8 mouse cellular contexts compared by ENCODE assay signal in genomic region chr14:101607631-101608518, GRCm38 (mm10). TPM values are rescaled to one million over a fixed set of nuclear protein-coding genes. Genes with fewer than 3 reads are reported as not detected.
A peak's percentile ranks its signal among the peaks of the same experiment; 100 is the strongest.
DNase-seq lines count a peak whose midpoint lies in the region; ATAC-seq and TF ChIP-seq lines count a peak whose summit lies in the region.

No protein-coding gene starts in this region.

- H3K4me1 ChIP-seq in embryonic facial prominence, embryonic 12.5 days: 0 out of 2 replicates have a peak, but pooled peaks cover 6% of the 10 kb centered on the region
- H3K4me1 ChIP-seq in kidney, embryonic 15.5 days: peaks cover 15% of the 10 kb centered on the region
- H3K4me1 ChIP-seq in liver, postnatal 0 days (ENCODE audit: insufficient read depth): peaks cover 5% of the 10 kb centered on the region; the same call in 1 of the 2 replicates
- peaks cover 8% of the 10 kb centered on the region for H3K4me1 ChIP-seq in neural tube, embryonic 15.5 days

- peak; percentile 40 for ATAC-seq in CD4-positive, CD25-positive, alpha-beta regulatory T cell, adult 4 months
- ATAC-seq in embryonic facial prominence, embryonic 12.5 days (ENCODE audit: insufficient number of reproducible peaks, insufficient read depth, low FRiP score, low TSS enrichment): peak; percentile 47; the same call in 1 of the 2 replicates
- peak; percentile 57 for ATAC-seq in kidney, embryonic 15.5 days (replicated peaks; ENCODE audit: low FRiP score)
- ATAC-seq in liver, postnatal 0 days: peak; percentile 37
- peak; percentile 72 for ATAC-seq in neural tube, embryonic 15.5 days (ENCODE audit: low FRiP score)

- no peak for TF ChIP-seq EP300 in liver, postnatal 0 days (IDR thresholded peaks at IDR 0.05; ENCODE audit: low read depth)

- H3K4me3 ChIP-seq in embryonic facial prominence, embryonic 12.5 days: peak overlapping the region; percentile 75
- H3K4me3 ChIP-seq in kidney, embryonic 15.5 days (replicated peaks): peak overlapping the region; percentile 82
- H3K4me3 ChIP-seq in liver, postnatal 0 days (ENCODE audit: low read depth, low read length): peak overlapping the region; percentile 69
- peak overlapping the region; percentile 69 for H3K4me3 ChIP-seq in neural tube, embryonic 15.5 days (replicated peaks)

- peak overlapping the region; percentile 72 for H3K9ac ChIP-seq in embryonic facial prominence, embryonic 12.5 days
- H3K9ac ChIP-seq in kidney, embryonic 15.5 days: peak overlapping the region; percentile 74
- peak overlapping the region; percentile 61 for H3K9ac ChIP-seq in liver, postnatal 0 days (replicated peaks)
- H3K9ac ChIP-seq in neural tube, embryonic 15.5 days (replicated peaks): peak overlapping the region; percentile 74

- no peaks in the 10 kb centered on the region for H3K36me3 ChIP-seq in embryonic facial prominence, embryonic 12.5 days
- H3K36me3 ChIP-seq in kidney, embryonic 15.5 days: no peaks in the 10 kb centered on the region
- no peaks in the 10 kb centered on the region for H3K36me3 ChIP-seq in liver, postnatal 0 days (replicated peaks; ENCODE audit: insufficient read depth, low read length)
- H3K36me3 ChIP-seq in neural tube, embryonic 15.5 days: no peaks in the 10 kb centered on the region

- H3K27ac ChIP-seq in embryonic facial prominence, embryonic 12.5 days: no peak overlapping the region
- peak overlapping the region; percentile 90 for H3K27ac ChIP-seq in kidney, embryonic 15.5 days
- no peak overlapping the region for H3K27ac ChIP-seq in liver, postnatal 0 days (ENCODE audit: low read depth)
- peak overlapping the region; percentile 73; the same call in 1 of the 2 replicates for H3K27ac ChIP-seq in neural tube, embryonic 15.5 days (replicated peaks)

- no peak for TF ChIP-seq CTCF in liver, postnatal 0 days (IDR thresholded peaks at IDR 0.05; ENCODE audit: low read depth)

- peak overlapping the region; percentile 99 for H3K4me2 ChIP-seq in embryonic facial prominence, embryonic 12.5 days (replicated peaks)
- H3K4me2 ChIP-seq in kidney, embryonic 15.5 days: peak overlapping the region; percentile 99
- H3K4me2 ChIP-seq in liver, postnatal 0 days (ENCODE audit: low read depth, low read length): peak overlapping the region; percentile 84
- peak overlapping the region; percentile 91 for H3K4me2 ChIP-seq in neural tube, embryonic 15.5 days

- peaks cover 3% of the 10 kb centered on the region; the same call in 1 of the 2 replicates for H3K27me3 ChIP-seq in embryonic facial prominence, embryonic 12.5 days
- no peaks in the 10 kb centered on the region for H3K27me3 ChIP-seq in kidney, embryonic 15.5 days
- peaks cover 16% of the 10 kb centered on the region for H3K27me3 ChIP-seq in liver, postnatal 0 days (ENCODE audit: insufficient read depth, low read length)
- no peaks in the 10 kb centered on the region for H3K27me3 ChIP-seq in neural tube, embryonic 15.5 days (replicated peaks)

- under 1% methylated on average over 59 of the region's 62 CpGs for WGBS in embryonic facial prominence, embryonic 12.5 days
- under 1% methylated on average over 61 of the region's 62 CpGs for WGBS in kidney, embryonic 15.5 days
- WGBS in liver, postnatal 0 days (ENCODE audit: insufficient replicate concordance): 1% methylated on average over 51 of the region's 62 CpGs
- WGBS in neural tube, embryonic 15.5 days: under 1% methylated on average over 60 of the region's 62 CpGs

- peak; percentile 51 for DNase-seq in adrenal gland, postnatal 14 days
- peak; percentile 26 to 40 for DNase-seq in heart, adult 9 months (ENCODE audit: low spot score in 2 of 2)
- peak; percentile 22 for DNase-seq in liver, postnatal 0 days
- DNase-seq in thymus, postnatal 25 days: peak; percentile 34

- H3K9me3 ChIP-seq in embryonic facial prominence, embryonic 12.5 days: no peaks in the 10 kb centered on the region
- no peaks in the 10 kb centered on the region for H3K9me3 ChIP-seq in kidney, embryonic 15.5 days (replicated peaks)
- H3K9me3 ChIP-seq in liver, postnatal 0 days (ENCODE audit: low read length): no peaks in the 10 kb centered on the region
- H3K9me3 ChIP-seq in neural tube, embryonic 15.5 days (replicated peaks): no peaks in the 10 kb centered on the region

RNA-seq across cellular contexts. Expression of gene Tbc1d4, which starts 1.1 kb away (rescaled TPM):
- polyA plus RNA-seq in CD4-positive, CD25-positive, alpha-beta regulatory T cell, adult 4 months (2017; shearing (Covaris generic)): 100 to 1,000 TPM; 145 to 157 TPM
- total RNA-seq in adrenal gland, postnatal 14 days (2021): 38.4 and 39.3 TPM in 2 replicates
- 9.4 and 11.1 TPM in 2 replicates for polyA plus RNA-seq in embryonic facial prominence, embryonic 12.5 days (2016; fragmentation: Nextera tagmentation; extraction: Ambion mirVana)
- polyA plus RNA-seq in kidney, embryonic 15.5 days (2015; fragmentation: Nextera tagmentation; extraction: Ambion mirVana): 20.1 and 20.4 TPM in 2 replicates
- polyA plus RNA-seq in liver, postnatal 0 days (2015; fragmentation: Nextera tagmentation; extraction: Ambion mirVana): 2.1 and 2.4 TPM in 2 replicates
- 8.4 and 8.7 TPM in 2 replicates for polyA plus RNA-seq in neural tube, embryonic 15.5 days (2015; fragmentation: Nextera tagmentation; extraction: Ambion mirVana)

RNA-seq across cellular contexts. Expression of gene Commd6, which starts 32.6 kb away (rescaled TPM):
- 100 to 1,000 TPM; 139 to 152 TPM for polyA plus RNA-seq in CD4-positive, CD25-positive, alpha-beta regulatory T cell, adult 4 months (2017; shearing (Covaris generic))
- 71.7 and 79.2 TPM in 2 replicates for total RNA-seq in adrenal gland, postnatal 14 days (2021)
- polyA plus RNA-seq in embryonic facial prominence, embryonic 12.5 days (2016; fragmentation: Nextera tagmentation; extraction: Ambion mirVana): 87.2 and 101 TPM in 2 replicates
- 93.3 and 107 TPM in 2 replicates for polyA plus RNA-seq in kidney, embryonic 15.5 days (2015; fragmentation: Nextera tagmentation; extraction: Ambion mirVana)
- polyA plus RNA-seq in liver, postnatal 0 days (2015; fragmentation: Nextera tagmentation; extraction: Ambion mirVana): 48.0 and 53.8 TPM in 2 replicates
- 90.4 and 92.4 TPM in 2 replicates for polyA plus RNA-seq in neural tube, embryonic 15.5 days (2015; fragmentation: Nextera tagmentation; extraction: Ambion mirVana)

RNA-seq across cellular contexts. Expression of gene Uchl3, which starts 45.9 kb away (rescaled TPM):
- 10 to 100 TPM; 69.7 to 70.2 TPM for polyA plus RNA-seq in CD4-positive, CD25-positive, alpha-beta regulatory T cell, adult 4 months (2017; shearing (Covaris generic))
- total RNA-seq in adrenal gland, postnatal 14 days (2021): 46.6 and 50.2 TPM in 2 replicates
- 127 and 131 TPM in 2 replicates for polyA plus RNA-seq in embryonic facial prominence, embryonic 12.5 days (2016; fragmentation: Nextera tagmentation; extraction: Ambion mirVana)
- 143 and 152 TPM in 2 replicates for polyA plus RNA-seq in kidney, embryonic 15.5 days (2015; fragmentation: Nextera tagmentation; extraction: Ambion mirVana)
- polyA plus RNA-seq in liver, postnatal 0 days (2015; fragmentation: Nextera tagmentation; extraction: Ambion mirVana): 39.9 and 42.5 TPM in 2 replicates
- 230 and 263 TPM in 2 replicates for polyA plus RNA-seq in neural tube, embryonic 15.5 days (2015; fragmentation: Nextera tagmentation; extraction: Ambion mirVana)

Comparison
In these comparisons a context has a peak if more than half of its experiments do, and no peak if none do; other contexts are left out.
1. H3K27ac ChIP-seq: peak in kidney, embryonic 15.5 days (single experiment) and neural tube, embryonic 15.5 days (single experiment); none in embryonic facial prominence, embryonic 12.5 days (single experiment) and liver, postnatal 0 days (single experiment).
2. Peak in every context shown above with its lines, with median percentiles within 50 percentile points of each other: ATAC-seq, DNase-seq, H3K4me2 ChIP-seq, H3K4me3 ChIP-seq and H3K9ac ChIP-seq.